Comparison of ENCODE assay signal across 8 mouse cellular contexts in genomic region chr7:114020704-114021093, GRCm38 (mm10).
DNase-seq lines count a peak whose midpoint lies in the region; ATAC-seq lines count a peak whose summit lies in the region.

No protein-coding gene starts in this region.

- H3K9me3 ChIP-seq in hindbrain, embryonic 12.5 days (replicated peaks) = no peaks in the 10 kb centered on the region

- H3K9ac ChIP-seq in hindbrain, embryonic 12.5 days = no peak overlapping the region

- no peak overlapping the region for H3K27ac ChIP-seq in hindbrain, embryonic 12.5 days

- peak overlapping the region; percentile 58 for H3K4me2 ChIP-seq in hindbrain, embryonic 12.5 days (replicated peaks)

- ATAC-seq in frontal cortex, adult (ENCODE audit: low TSS enrichment) = peak; percentile 84
- peak; percentile 70; the same call in 1 of the 2 replicates for ATAC-seq in hindbrain, embryonic 12.5 days (ENCODE audit: low FRiP score)

- peaks cover 6% of the 10 kb centered on the region; the same call in 1 of the 2 replicates for H3K4me1 ChIP-seq in hindbrain, embryonic 12.5 days

- 3% methylated on average over 11 of the region's 11 CpGs for WGBS in hindbrain, embryonic 12.5 days

- peak overlapping the region; percentile 32 for H3K4me3 ChIP-seq in hindbrain, embryonic 12.5 days

- peaks cover 8% of the 10 kb centered on the region; the same call in 1 of the 2 replicates for H3K27me3 ChIP-seq in hindbrain, embryonic 12.5 days

- DNase-seq in NIH3T3 (ENCODE audit: low read depth) = peak; percentile 84
- peak; percentile 97 for DNase-seq in cerebellum, adult 9-10 months
- peak; percentile 82 to 89 for DNase-seq in layer of hippocampus, postnatal 10 days (ENCODE audit: low spot score in 2 of 2)
- DNase-seq in lung, postnatal 10 days = peak; percentile 78
- DNase-seq in ovary, postnatal 36 days (ENCODE audit: low spot score) = peak; percentile 61
- peak; percentile 78 for DNase-seq in thymus, postnatal 14 days

- no peaks in the 10 kb centered on the region for H3K36me3 ChIP-seq in hindbrain, embryonic 12.5 days
